Mouse (Mus musculus) forebrain, embryonic 14.5 days (tissue): ENCODE data around the gene Tbx3. TPM values are rescaled to one million over a fixed set of nuclear protein-coding genes. Genes with fewer than 3 reads are reported as not detected.

Source experiments
- ATAC-seq: fragments of 200-750 bp; cut with Nextera tagmentation; 2 replicates; pipeline ENCODE4 v1.8.0; 2017; ENCODE audit warnings: mild to moderate bottlenecking, moderate library complexity
- DNase-seq: peaks from one replicate; pipeline ENCODE4 v3.0.0-alpha.2; 2015; ENCODE audit warnings: low spot score
- H3K27ac ChIP-seq: fragments of 300-500 bp; sonication (generic); 2 replicates; pipeline ENCODE4 v1.5.1; 2014; ENCODE audit warnings: low read depth, mild to moderate bottlenecking, control low read depth, low read length, moderate library complexity
- H3K27me3 ChIP-seq: fragments of 300-500 bp; sonication (generic); replicated peaks from 2 replicates; pipeline ENCODE4 v1.6.1; 2014; ENCODE audit warnings: low read length, control low read depth, mixed read lengths; ENCODE audit not compliant: control insufficient read depth, insufficient read depth
- H3K36me3 ChIP-seq: fragments of 300-500 bp; sonication (generic); 2 replicates; pipeline ENCODE4 v1.6.1; 2014; ENCODE audit warnings: low read length, control low read depth; ENCODE audit not compliant: control insufficient read depth, insufficient read depth
- H3K4me1 ChIP-seq: fragments of 300-500 bp; sonication (generic); 2 replicates; pipeline ENCODE4 v1.6.1; 2014; ENCODE audit warnings: antibody characterized with exemption, low read length, control low read depth; ENCODE audit not compliant: control insufficient read depth, insufficient read depth
- H3K4me2 ChIP-seq: fragments of 300-500 bp; sonication (generic); 2 replicates; pipeline ENCODE4 v1.6.1; 2014; ENCODE audit warnings: mild to moderate bottlenecking, control low read depth, low read length
- H3K4me3 ChIP-seq: fragments of 300-500 bp; sonication (generic); 2 replicates; pipeline ENCODE4 v1.5.1; 2014; ENCODE audit warnings: low read depth, low read length, control low read depth
- H3K9ac ChIP-seq: fragments of 300-500 bp; sonication (generic); 2 replicates; pipeline ENCODE4 v1.6.1; 2014; ENCODE audit warnings: mild to moderate bottlenecking, low read length, control low read depth, moderate library complexity
- H3K9me3 ChIP-seq: fragments of 300-500 bp; sonication (generic); replicated peaks from 2 replicates; pipeline ENCODE4 v1.6.1; 2016; ENCODE audit warnings: low read length, control low read depth, mixed read lengths; ENCODE audit not compliant: control insufficient read depth
- WGBS: fragments of 180-500 bp; shearing (Covaris S2); extraction: QIAGEN DNeasy Blood & Tissue Kit; methylation state at CpG from one replicate; pipeline ENCODE4 v1.1.7; 2014; 5-methylcytosine and 5-hydroxymethylcytosine counted together
- polyA plus RNA-seq: library from polyadenylated mRNA; unstranded; fragments of >200 nt; fragmentation: Nextera tagmentation; extraction: Ambion mirVana; gene quantifications from 2 replicates; pipeline ENCODE4 v1.2.1, GENCODE M21; 2014

Gene Tbx3
- polyA plus RNA-seq, 1 experiment from 2014 or later: 1.7 TPM

- Histone ChIP-seq H3K4me2 (no peak overlapping the region), H3K9ac (no peak overlapping the region), H3K4me3 (no peak overlapping the region), H3K9me3 (no peaks in the 10 kb centered on the region), H3K36me3 (no peaks in the 10 kb centered on the region), H3K27ac (no peak overlapping the region), H3K4me1 (no peaks in the 10 kb centered on the region), H3K27me3 (no peaks in the 10 kb centered on the region)
- 78% methylated on average over 2 of the region's 2 CpGs for WGBS
- DNase-seq (no peak), ATAC-seq (no peak)
These were observed 35.6 kb upstream of the Tbx3 start for GRCm38 (mm10) chr5:119634861-119635260.

- ATAC-seq (no peak), DNase-seq (no peak)
- Histone ChIP-seq H3K9ac (no peak overlapping the region), H3K4me2 (no peak overlapping the region), H3K27ac (no peak overlapping the region), H3K9me3 (no peaks in the 10 kb centered on the region), H3K4me1 (no peaks in the 10 kb centered on the region), H3K36me3 (no peaks in the 10 kb centered on the region), H3K27me3 (0 out of 2 replicates have a peak, but pooled peaks cover 5% of the 10 kb centered on the region), H3K4me3 (no peak overlapping the region)
- 76% methylated on average over 12 of the region's 12 CpGs for WGBS
These were observed 32.2 kb upstream of the Tbx3 start for GRCm38 (mm10) chr5:119638300-119638699.

- H3K9me3 ChIP-seq: no peaks in the 10 kb centered on the region
- 71% methylated on average over 9 of the region's 9 CpGs for WGBS
- ATAC-seq (no peak), DNase-seq (no peak)
- no peaks in the 10 kb centered on the region for H3K4me1 ChIP-seq
- H3K27me3 ChIP-seq: 0 out of 2 replicates have a peak, but pooled peaks cover 9% of the 10 kb centered on the region
- no peak overlapping the region for H3K27ac ChIP-seq
- H3K9ac ChIP-seq: no peak overlapping the region
- no peaks in the 10 kb centered on the region for H3K36me3 ChIP-seq
- H3K4me3 ChIP-seq: no peak overlapping the region
- H3K4me2 ChIP-seq: no peak overlapping the region
These were observed 29.4 kb upstream of the Tbx3 start for GRCm38 (mm10) chr5:119641094-119641493.

- Histone ChIP-seq H3K36me3 (no peaks in the 10 kb centered on the region), H3K9ac (no peak overlapping the region), H3K4me1 (no peaks in the 10 kb centered on the region), H3K9me3 (no peaks in the 10 kb centered on the region), H3K4me2 (no peak overlapping the region), H3K27ac (no peak overlapping the region), H3K27me3 (0 out of 2 replicates have a peak, but pooled peaks cover 9% of the 10 kb centered on the region), H3K4me3 (no peak overlapping the region)
- 32% methylated on average over 3 of the region's 3 CpGs for WGBS
- DNase-seq (no peak), ATAC-seq (no peak)
These were observed 28.8 kb upstream of the Tbx3 start for GRCm38 (mm10) chr5:119641714-119642113.

- H3K4me1 ChIP-seq: no peaks in the 10 kb centered on the region
- no peak overlapping the region for H3K4me3 ChIP-seq
- no peaks in the 10 kb centered on the region for H3K9me3 ChIP-seq
- no peak for DNase-seq
- peaks cover 12% of the 10 kb centered on the region; the same call in 1 of the 2 replicates for H3K27me3 ChIP-seq
- 55% methylated on average over 2 of the region's 2 CpGs for WGBS
- no peak overlapping the region for H3K4me2 ChIP-seq
- ATAC-seq: no peak
- no peak overlapping the region for H3K27ac ChIP-seq
- no peaks in the 10 kb centered on the region for H3K36me3 ChIP-seq
- H3K9ac ChIP-seq: no peak overlapping the region
These were observed 23.5 kb upstream of the Tbx3 start for GRCm38 (mm10) chr5:119646965-119647364.

GRCm38 (mm10) chr5:119651135-119651965, 19.1 kb upstream of the Tbx3 start:
- Histone ChIP-seq H3K9ac (no peak overlapping the region), H3K27me3 (peaks cover 34% of the 10 kb centered on the region)

GRCm38 (mm10) chr5:119656354-119656753, 14.1 kb upstream of the Tbx3 start:
- no peak for ATAC-seq
- Histone ChIP-seq H3K27ac (no peak overlapping the region), H3K9ac (no peak overlapping the region), H3K9me3 (no peaks in the 10 kb centered on the region), H3K27me3 (peaks cover 81% of the 10 kb centered on the region), H3K4me2 (no peak overlapping the region), H3K4me3 (no peak overlapping the region), H3K4me1 (no peaks in the 10 kb centered on the region), H3K36me3 (no peaks in the 10 kb centered on the region)
- WGBS: 4% methylated on average over 7 of the region's 7 CpGs
- no peak for DNase-seq

More at GRCm38 (mm10) chr5:119651135-119651965, 19.1 kb upstream of the Tbx3 start:
- Histone ChIP-seq H3K4me3 (no peak overlapping the region), H3K9me3 (no peaks in the 10 kb centered on the region), H3K4me1 (no peaks in the 10 kb centered on the region), H3K36me3 (no peaks in the 10 kb centered on the region), H3K4me2 (no peak overlapping the region), H3K27ac (no peak overlapping the region)
- DNase-seq (no peak), ATAC-seq (no peak)
- 26% methylated on average over 13 of the region's 13 CpGs for WGBS

GRCm38 (mm10) chr5:119656856-119657255, 13.6 kb upstream of the Tbx3 start:
- no peak for DNase-seq
- WGBS: 0% methylated on average over 21 of the region's 21 CpGs
- Histone ChIP-seq H3K9ac (no peak overlapping the region), H3K4me2 (no peak overlapping the region), H3K4me1 (no peaks in the 10 kb centered on the region), H3K27ac (no peak overlapping the region), H3K9me3 (no peaks in the 10 kb centered on the region), H3K4me3 (no peak overlapping the region), H3K27me3 (peaks cover 82% of the 10 kb centered on the region), H3K36me3 (no peaks in the 10 kb centered on the region)
- no peak for ATAC-seq

GRCm38 (mm10) chr5:119657362-119657761, 13.1 kb upstream of the Tbx3 start:
- Histone ChIP-seq H3K4me1 (no peaks in the 10 kb centered on the region), H3K9ac (no peak overlapping the region), H3K27me3 (peaks cover 84% of the 10 kb centered on the region), H3K27ac (no peak overlapping the region), H3K9me3 (no peaks in the 10 kb centered on the region), H3K36me3 (no peaks in the 10 kb centered on the region), H3K4me3 (no peak overlapping the region), H3K4me2 (no peak overlapping the region)
- 2% methylated on average over 6 of the region's 6 CpGs for WGBS
- DNase-seq (no peak), ATAC-seq (no peak)
